Mouse (Mus musculus) bone marrow, adult 2 months (tissue): ENCODE measurements at regions not wholly inside any gene's neighbourhood (a gene's known extent, or its start where the extent isn't known, plus 50 kb on each side); places are given as distances from the start of the nearest gene placed in this dataset.

Source experiments
- H3K27ac ChIP-seq: fragments of 200-500 bp; 2 replicates; pipeline ENCODE4 v1.5.1; 2012; ENCODE audit warnings: low read depth, mild to moderate bottlenecking, control low read depth, inconsistent platforms, low read length; ENCODE audit not compliant: control insufficient read depth, poor library complexity, insufficient read depth
- H3K4me1 ChIP-seq: fragments of 200-500 bp; 2 replicates; pipeline ENCODE4 v1.6.1; 2011; ENCODE audit warnings: low read length; ENCODE audit not compliant: control insufficient read depth, insufficient read depth
- H3K4me3 ChIP-seq: fragments of 200-500 bp; replicated peaks from 2 replicates; pipeline ENCODE3; 2011; ENCODE audit warnings: mild to moderate bottlenecking, low read depth, low read length, control low read depth; ENCODE audit not compliant: control insufficient read depth
- CTCF ChIP-seq: fragments of 200-500 bp; IDR thresholded peaks from 2 replicates; pipeline ENCODE4 v1.5.1; 2011; ENCODE audit warnings: low read length, control low read depth; ENCODE audit not compliant: control insufficient read depth, insufficient read depth
- POLR2A ChIP-seq: fragments of 200-500 bp; IDR thresholded peaks from 2 replicates; pipeline ENCODE4 v1.6.1; 2011; ENCODE audit warnings: low read depth, mild to moderate bottlenecking, control low read depth, low read length, borderline replicate concordance; ENCODE audit not compliant: control insufficient read depth
- whole genome bisulfite sequencing: fragments of 180-500 bp; shearing (Covaris S2); methylation state at CpG from one replicate; pipeline ENCODE4 v1.1.7; 2018; 5-methylcytosine and 5-hydroxymethylcytosine counted together

DNA sequence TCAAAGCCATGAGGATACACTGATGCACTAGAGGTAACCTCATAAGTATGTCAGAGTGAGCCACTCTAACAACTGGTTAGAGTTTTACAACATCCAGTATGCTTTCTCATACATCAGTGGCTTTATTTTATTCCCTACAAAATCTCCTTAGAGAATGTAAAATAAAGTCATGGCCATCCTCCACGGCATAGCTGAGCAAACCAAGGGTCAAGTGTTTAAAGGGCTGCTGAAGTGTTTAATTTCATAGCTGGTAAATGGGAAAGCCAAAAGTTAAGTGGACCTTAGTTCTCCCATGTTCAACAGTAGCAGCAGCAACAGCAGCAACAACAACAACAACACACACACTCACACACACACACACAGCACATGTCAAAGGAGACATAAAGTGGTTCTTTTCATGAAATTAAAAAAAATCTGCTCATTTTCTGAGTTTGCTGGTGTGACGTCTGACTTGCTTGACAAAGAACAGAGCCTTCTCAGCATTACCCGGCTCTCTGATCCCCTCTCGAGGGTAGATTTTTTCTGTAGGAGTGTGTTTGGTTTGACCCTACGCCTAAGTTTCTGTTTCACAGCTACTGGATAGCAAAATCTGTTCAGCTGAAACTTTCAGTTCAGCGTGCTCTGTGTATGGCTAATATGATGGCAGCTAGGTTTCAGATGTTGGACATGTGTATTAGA, 693.3 kb downstream of the Ttll7 start:
- Histone ChIP-seq H3K4me3 (no peak overlapping the region), H3K4me1 (no peaks in the 10 kb centered on the region), H3K27ac (no peak overlapping the region)
- TF ChIP-seq POLR2A: no peak
- 74% methylated on average over 6 of the region's 6 CpGs for WGBS

- Histone ChIP-seq H3K27ac (no peak overlapping the region), H3K4me3 (no peak overlapping the region), H3K4me1 (no peaks in the 10 kb centered on the region)
- TF ChIP-seq CTCF (no peak), POLR2A (no peak)
- WGBS: 85% methylated on average over 4 of the region's 4 CpGs
Observed at GRCm38 (mm10) chr3:147542285-147542684, 690.1 kb downstream of the Ttll7 start.

DNA sequence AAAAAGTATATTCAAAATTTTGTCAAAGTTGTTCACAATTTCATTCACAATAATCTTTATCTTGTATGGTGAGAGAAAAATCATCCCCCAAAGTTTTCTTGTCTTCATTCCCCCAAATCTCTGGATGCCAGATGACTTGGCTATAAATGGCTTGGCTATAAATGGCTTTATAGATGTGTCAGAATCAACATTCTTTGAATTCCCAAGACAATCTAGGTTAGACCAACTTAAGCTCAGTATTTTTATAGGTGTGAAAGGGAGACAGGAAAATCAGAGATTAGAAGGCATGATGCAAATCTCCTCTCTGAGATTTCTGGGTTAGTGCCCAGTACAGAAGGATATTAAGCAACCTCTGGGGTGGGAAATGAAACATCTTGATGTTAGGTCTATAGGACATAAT, 685.4 kb downstream of the Ttll7 start:
- Histone ChIP-seq H3K4me3 (no peak overlapping the region), H3K27ac (no peak overlapping the region), H3K4me1 (no peaks in the 10 kb centered on the region)
- no peak for TF ChIP-seq POLR2A
- TF ChIP-seq CTCF: no peak

- TF ChIP-seq CTCF: no peak
- no peak for TF ChIP-seq POLR2A
- Histone ChIP-seq H3K27ac (no peak overlapping the region), H3K4me3 (no peak overlapping the region), H3K4me1 (no peaks in the 10 kb centered on the region)
- WGBS: 57% methylated on average over 2 of the region's 2 CpGs
Observed at GRCm38 (mm10) chr3:147532196-147532595, 680.0 kb downstream of the Ttll7 start.

DNA sequence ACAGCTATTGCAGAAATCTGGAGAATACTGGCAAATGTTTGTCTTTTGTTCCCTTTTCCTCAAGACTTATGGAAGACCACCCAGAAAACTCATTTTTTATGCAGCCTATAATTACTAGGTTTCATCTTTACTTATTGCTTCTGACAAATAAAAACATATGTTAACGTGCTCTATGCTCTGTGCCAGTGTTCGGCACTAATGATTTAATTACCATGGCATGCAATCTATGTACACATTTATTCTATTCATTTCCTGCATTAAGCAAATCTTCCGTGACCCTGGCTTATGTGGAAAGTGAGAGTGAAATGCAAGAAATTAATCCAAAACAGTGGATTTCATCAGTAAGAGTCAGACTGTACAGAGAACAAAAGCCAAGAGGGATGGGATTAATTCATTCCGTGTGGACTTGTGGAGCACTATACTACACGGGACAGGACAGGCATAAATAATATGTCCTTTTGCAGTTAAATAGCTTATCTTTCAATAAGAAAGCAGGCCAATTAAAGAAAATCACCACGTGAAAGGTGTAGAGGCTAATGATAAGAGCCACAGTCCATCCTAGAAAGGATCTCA, 679.5 kb downstream of the Ttll7 start:
- WGBS: 69% methylated on average over 6 of the region's 6 CpGs
- TF ChIP-seq CTCF: no peak
- no peak for TF ChIP-seq POLR2A
- no peak overlapping the region for H3K4me3 ChIP-seq
- H3K4me1 ChIP-seq: no peaks in the 10 kb centered on the region
- H3K27ac ChIP-seq: no peak overlapping the region
